Comparison of ENCODE assay signal across 10 mouse cellular contexts in the genomic region with DNA sequence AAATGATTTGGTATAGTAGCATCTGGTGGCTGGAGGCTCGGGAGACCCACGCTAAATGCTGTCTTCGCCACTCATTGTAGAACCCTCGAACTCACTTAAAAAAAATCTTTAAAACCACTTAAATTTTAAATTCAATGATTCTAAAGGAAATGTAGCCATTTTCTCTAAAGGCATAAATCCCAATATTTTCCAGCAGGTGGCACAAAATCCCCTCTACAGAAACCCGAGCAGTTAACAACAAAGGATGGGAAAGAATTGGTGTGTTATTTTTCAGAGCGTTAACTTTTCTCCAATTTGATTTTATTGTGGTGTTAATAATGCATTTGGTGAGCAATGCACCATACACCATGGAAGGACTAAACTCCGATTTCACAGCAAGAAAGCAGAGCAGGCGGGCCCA.
DNase-seq lines count a peak whose midpoint lies in the region; ATAC-seq lines count a peak whose summit lies in the region.
"Had no signal": no experiment of that assay in that cellular context is flagged by ENCODE, and none has a peak within 500 bp of the region (broad histone marks: within the 10 kb centered on the region; RNA-seq: fewer than 3 reads in every experiment).

No protein-coding gene starts in this region.

- H3K4me3 ChIP-seq in forebrain, embryonic 11.5 days (ENCODE audit: low read depth, low read length): no peak overlapping the region
- no peak overlapping the region for H3K4me3 ChIP-seq in forebrain, embryonic 10.5 days
- H3K4me3 ChIP-seq in forebrain, embryonic 12.5 days (replicated peaks): no peak overlapping the region
- H3K4me3 ChIP-seq in midbrain, embryonic 12.5 days: no peak overlapping the region
- H3K4me3 ChIP-seq: megakaryocyte, embryonic 14.5 days had no signal

- no peaks in the 10 kb centered on the region; the same call in 1 of the 2 replicates for H3K4me1 ChIP-seq in forebrain, embryonic 11.5 days (replicated peaks; ENCODE audit: control insufficient read depth, insufficient read depth, low read length)
- peaks cover 11% of the 10 kb centered on the region for H3K4me1 ChIP-seq in forebrain, embryonic 10.5 days
- H3K4me1 ChIP-seq in forebrain, embryonic 12.5 days: peaks cover 18% of the 10 kb centered on the region
- H3K4me1 ChIP-seq in midbrain, embryonic 12.5 days: peaks cover 7% of the 10 kb centered on the region; the same call in 1 of the 2 replicates
- H3K4me1 ChIP-seq: megakaryocyte, embryonic 14.5 days had no signal

- WGBS in forebrain, embryonic 11.5 days: 70% methylated on average over 8 of the region's 8 CpGs
- WGBS in forebrain, embryonic 10.5 days: 83% methylated on average over 8 of the region's 8 CpGs
- WGBS in forebrain, embryonic 12.5 days: 65% methylated on average over 8 of the region's 8 CpGs
- WGBS in midbrain, embryonic 12.5 days: 68% methylated on average over 8 of the region's 8 CpGs

- H3K9ac ChIP-seq in forebrain, embryonic 11.5 days (ENCODE audit: low read length): no peak overlapping the region
- no peak overlapping the region for H3K9ac ChIP-seq in forebrain, embryonic 12.5 days
- H3K9ac ChIP-seq in midbrain, embryonic 12.5 days (replicated peaks): no peak overlapping the region

- H3K27ac ChIP-seq in forebrain, embryonic 11.5 days (ENCODE audit: low read depth, low read length): no peak overlapping the region
- H3K27ac ChIP-seq in forebrain, embryonic 10.5 days: no peak overlapping the region
- H3K27ac ChIP-seq in forebrain, embryonic 12.5 days: no peak overlapping the region
- peak overlapping the region; percentile 52 for H3K27ac ChIP-seq in midbrain, embryonic 12.5 days (replicated peaks)

- ATAC-seq in forebrain, embryonic 11.5 days (replicated peaks; ENCODE audit: low FRiP score): no peak
- ATAC-seq in forebrain, embryonic 12.5 days (ENCODE audit: low FRiP score): peak; percentile 28
- ATAC-seq in midbrain, embryonic 12.5 days (ENCODE audit: low FRiP score, low read depth): no peak

- no peaks in the 10 kb centered on the region for H3K27me3 ChIP-seq in forebrain, embryonic 11.5 days (ENCODE audit: control insufficient read depth, insufficient read depth, low read length)
- no peaks in the 10 kb centered on the region for H3K27me3 ChIP-seq in forebrain, embryonic 10.5 days (ENCODE audit: poor library complexity, severe bottlenecking)
- H3K27me3 ChIP-seq in forebrain, embryonic 12.5 days: no peaks in the 10 kb centered on the region
- H3K27me3 ChIP-seq in midbrain, embryonic 12.5 days: no peaks in the 10 kb centered on the region

- DNase-seq in forebrain, embryonic 11.5 days (ENCODE audit: low spot score): peak; percentile 18
- no peak for DNase-seq in forebrain, embryonic 10.5 days (ENCODE audit: extremely low spot score, low spot score)
- DNase-seq in 3T3-L1 (ENCODE audit: low read depth, low spot score): peak; percentile 51
- no peak for DNase-seq in cerebellum, postnatal 36 days
- no peak for DNase-seq in B cell, adult 2 months
- no peak for DNase-seq in urinary bladder, postnatal 10 days (ENCODE audit: low spot score)

- H3K36me3 ChIP-seq in forebrain, embryonic 11.5 days (ENCODE audit: control insufficient read depth, insufficient read depth, low read length): no peaks in the 10 kb centered on the region
- H3K36me3 ChIP-seq in forebrain, embryonic 10.5 days (replicated peaks): no peaks in the 10 kb centered on the region
- H3K36me3 ChIP-seq in forebrain, embryonic 12.5 days (replicated peaks): no peaks in the 10 kb centered on the region
- H3K36me3 ChIP-seq in midbrain, embryonic 12.5 days: 0 out of 2 replicates have a peak, but pooled peaks cover 4% of the 10 kb centered on the region

- H3K9me3 ChIP-seq in forebrain, embryonic 11.5 days (ENCODE audit: control insufficient read depth, low read length): no peaks in the 10 kb centered on the region
- no peaks in the 10 kb centered on the region for H3K9me3 ChIP-seq in forebrain, embryonic 10.5 days
- H3K9me3 ChIP-seq in forebrain, embryonic 12.5 days: no peaks in the 10 kb centered on the region
- no peaks in the 10 kb centered on the region for H3K9me3 ChIP-seq in midbrain, embryonic 12.5 days
- H3K9me3 ChIP-seq: megakaryocyte, embryonic 14.5 days had no signal

- no peak overlapping the region for H3K4me2 ChIP-seq in forebrain, embryonic 11.5 days (ENCODE audit: low read depth, low read length, severe bottlenecking)
- H3K4me2 ChIP-seq in forebrain, embryonic 12.5 days: no peak overlapping the region
- no peak overlapping the region for H3K4me2 ChIP-seq in midbrain, embryonic 12.5 days (replicated peaks)
- H3K4me2 ChIP-seq: liver, embryonic 11.5 days had no signal

Comparison
In these comparisons a context has a peak if more than half of its experiments do, and no peak if none do; other contexts are left out.
1. DNase-seq: peak in forebrain, embryonic 11.5 days (single experiment) and 3T3-L1 (single experiment); none in forebrain, embryonic 10.5 days (single experiment), cerebellum, postnatal 36 days (0 of 2), B cell, adult 2 months (0 of 2) and urinary bladder, postnatal 10 days (single experiment).